Mouse (Mus musculus): ENCODE measurements around the gene Relt.
A peak's percentile ranks its signal among the peaks of the same experiment; 100 is the strongest.
"Not testable (repeated sequence)": the region's sequence is repeated elsewhere in the genome, so short reads cannot be mapped to it uniquely, and the experiment has no call there.

The Relt gene

GRCm38 (mm10) chr7:100846033-100846432 is 17.2 kb downstream of the Relt start:
- not testable (repeated sequence) for DNase-seq (ENCODE audit: low read depth, low spot score)

- peak; percentile 56 for DNase-seq (ENCODE audit: low read depth, low spot score)
These were observed 17.8 kb downstream of the Relt start for GRCm38 (mm10) chr7:100845412-100845811.

- no peak for DNase-seq (ENCODE audit: low read depth, low spot score)
These were observed 18.2 kb downstream of the Relt start for GRCm38 (mm10) chr7:100845026-100845400.

- DNase-seq (ENCODE audit: low read depth, low spot score) = no peak
These were observed 18.7 kb downstream of the Relt start for GRCm38 (mm10) chr7:100844385-100845025.

GRCm38 (mm10) chr7:100843866-100844265 is 19.4 kb downstream of the Relt start:
- DNase-seq (ENCODE audit: low read depth, low spot score) = no peak

GRCm38 (mm10) chr7:100842175-100842574 is 21.1 kb downstream of the Relt start:
- DNase-seq (ENCODE audit: low read depth, low spot score) = no peak

GRCm38 (mm10) chr7:100841608-100842007 is 21.6 kb downstream of the Relt start:
- no peak for DNase-seq (ENCODE audit: low read depth, low spot score)

- no peak for DNase-seq (ENCODE audit: low read depth, low spot score)
These were observed 22.3 kb downstream of the Relt start for GRCm38 (mm10) chr7:100840906-100841305.

- DNase-seq (ENCODE audit: low read depth, low spot score) = no peak
These were observed 23.4 kb downstream of the Relt start for GRCm38 (mm10) chr7:100839632-100840402.

GRCm38 (mm10) chr7:100837701-100838100 is 25.5 kb downstream of the Relt start:
- DNase-seq (ENCODE audit: low read depth, low spot score) = no peak

- no peak for DNase-seq (ENCODE audit: low read depth, low spot score)
These were observed 26.6 kb downstream of the Relt start for GRCm38 (mm10) chr7:100836657-100837056.

GRCm38 (mm10) chr7:100835711-100836110 is 27.5 kb downstream of the Relt start:
- no peak for DNase-seq (ENCODE audit: low read depth, low spot score)

GRCm38 (mm10) chr7:100835168-100835567 is 28.1 kb downstream of the Relt start:
- DNase-seq (ENCODE audit: low read depth, low spot score) = no peak

GRCm38 (mm10) chr7:100833859-100834258 is 29.4 kb downstream of the Relt start:
- DNase-seq (ENCODE audit: low read depth, low spot score) = no peak

- DNase-seq (ENCODE audit: low read depth, low spot score) = no peak
These were observed 34.7 kb downstream of the Relt start for GRCm38 (mm10) chr7:100828549-100828948.

- DNase-seq (ENCODE audit: low read depth, low spot score) = no peak
These were observed 38.6 kb downstream of the Relt start for GRCm38 (mm10) chr7:100824661-100825060.

GRCm38 (mm10) chr7:100818401-100819064 is 44.7 kb downstream of the Relt start:
- no peak for DNase-seq (ENCODE audit: low read depth, low spot score)

- DNase-seq (ENCODE audit: low read depth, low spot score) = no peak
These were observed 45.8 kb downstream of the Relt start for GRCm38 (mm10) chr7:100817442-100817760.

GRCm38 (mm10) chr7:100816759-100817441 is 46.3 kb downstream of the Relt start:
- DNase-seq (ENCODE audit: low read depth, low spot score) = no peak

GRCm38 (mm10) chr7:100815900-100816570 is 47.2 kb downstream of the Relt start:
- DNase-seq (ENCODE audit: low read depth, low spot score) = no peak

GRCm38 (mm10) chr7:100812641-100813040 is 50.6 kb downstream of the Relt start:
- DNase-seq (ENCODE audit: low read depth, low spot score) = no peak

GRCm38 (mm10) chr7:100811912-100812311 is 51.3 kb downstream of the Relt start:
- DNase-seq (ENCODE audit: low read depth, low spot score) = no peak
